Mouse (Mus musculus): Measurements from ENCODE around the gene Itga7.

DNA sequence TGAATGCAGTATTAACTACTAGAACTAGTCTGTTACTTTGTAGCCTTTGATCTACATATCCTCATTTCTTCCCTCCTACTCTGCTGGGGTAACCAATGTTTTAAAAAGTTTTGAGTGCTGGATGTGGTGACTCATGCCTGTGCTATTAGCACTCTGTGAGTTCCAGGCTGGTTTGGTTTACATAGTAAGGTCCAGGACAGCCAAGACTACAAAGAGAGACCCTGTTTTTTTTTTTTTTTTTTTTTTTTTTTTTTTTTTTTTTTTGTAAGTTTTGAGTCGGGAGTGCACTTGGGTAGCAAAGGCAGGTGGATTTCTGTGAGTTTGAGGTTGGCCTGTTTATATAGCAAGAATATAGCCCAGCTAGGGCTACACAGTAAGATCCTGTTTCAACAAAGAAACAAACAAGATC is 34.7 kb downstream of the Itga7 start:
- TF ChIP-seq POLR2A (IDR thresholded peaks at IDR 0.05; ENCODE audit: control insufficient read depth, extremely low read depth, insufficient read depth, low read length, poor library complexity) (no peak), CTCF (IDR thresholded peaks at IDR 0.05; ENCODE audit: borderline replicate concordance, control insufficient read depth, extremely low read depth, insufficient read depth, low read length, poor library complexity) (no peak)
